Mouse (Mus musculus): ENCODE measurements at regions not wholly inside any gene's neighbourhood (a gene's known extent, or its start where the extent isn't known, plus 50 kb on each side); places are given as distances from the start of the nearest gene placed in this dataset.

DNA sequence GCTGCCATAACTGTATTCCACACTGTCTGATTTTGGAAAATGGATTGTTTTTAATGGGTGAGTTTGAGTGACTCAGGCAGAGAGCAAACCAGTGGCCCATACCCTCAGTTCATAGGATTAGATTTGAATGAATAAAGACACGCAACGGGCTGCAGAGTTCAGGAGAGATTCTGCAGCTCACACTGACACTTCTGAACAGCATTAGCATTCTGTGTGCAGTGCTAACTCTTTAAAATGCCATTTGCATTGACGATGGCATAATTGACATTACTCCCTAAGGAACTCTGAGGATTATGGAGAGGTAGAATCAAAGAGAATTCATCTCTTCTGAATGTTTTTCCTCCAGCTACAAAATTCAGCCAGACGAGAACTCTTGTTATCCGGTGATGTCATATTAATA, 129.4 kb upstream of the Ccng1 start:
- TF ChIP-seq CTCF (IDR thresholded peaks at IDR 0.05; ENCODE audit: control insufficient read depth, insufficient read depth, insufficient replicate concordance, low read depth, low read length) (no peak), POLR2A (IDR thresholded peaks at IDR 0.05; ENCODE audit: control insufficient read depth, low read depth, low read length) (no peak)

Data from testis, adult 2 months (tissue).